Mouse (Mus musculus): ENCODE results near the gene Sphk2.
"Not testable (repeated sequence)": the region's sequence is repeated elsewhere in the genome, so short reads cannot be mapped to it uniquely, and the experiment has no call there.

The Sphk2 gene

GRCm38 (mm10) chr7:45689800-45690199, 28.0 kb downstream of the Sphk2 start:
- DNase-seq, result no peak

DNA sequence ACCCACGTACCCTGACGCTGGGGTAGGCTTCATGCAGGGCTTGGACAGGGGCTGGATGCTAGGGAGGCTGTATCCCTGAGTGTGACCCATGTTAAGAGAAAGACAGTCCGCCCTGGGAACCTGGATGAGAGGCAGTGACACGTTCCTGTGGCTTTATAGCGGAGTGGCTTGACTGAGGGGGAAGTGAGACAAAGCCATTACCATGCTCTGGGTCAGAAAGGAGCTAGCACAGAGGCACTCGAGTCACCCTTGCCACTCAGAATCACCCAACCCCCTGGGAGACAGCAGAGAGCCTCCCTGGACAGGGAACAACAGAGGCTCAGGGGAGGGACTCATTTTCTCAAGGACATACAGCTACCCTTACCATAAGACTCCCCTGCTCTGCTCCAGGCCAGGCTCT, 28.7 kb downstream of the Sphk2 start:
- no peak for DNase-seq

DNA sequence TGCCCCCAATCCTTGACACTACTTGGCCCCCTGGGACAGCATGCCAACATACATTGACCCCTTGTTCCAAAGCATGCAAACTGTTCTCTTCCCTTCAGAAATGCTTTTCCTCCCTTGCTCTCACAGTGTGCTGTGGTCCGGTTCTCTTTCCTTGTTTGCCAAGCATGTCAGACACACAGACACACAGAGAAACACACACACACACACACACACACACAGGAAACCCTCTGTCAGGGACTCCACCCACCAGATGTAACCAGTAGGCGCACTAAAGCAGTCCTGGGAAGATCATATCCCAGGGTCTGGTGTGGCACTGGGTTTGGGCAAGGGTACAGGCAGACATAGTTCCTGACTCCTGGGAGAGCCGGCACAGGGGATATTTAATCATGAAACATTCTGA, 31.0 kb downstream of the Sphk2 start:
- peak; percentile 60 for DNase-seq

DNA sequence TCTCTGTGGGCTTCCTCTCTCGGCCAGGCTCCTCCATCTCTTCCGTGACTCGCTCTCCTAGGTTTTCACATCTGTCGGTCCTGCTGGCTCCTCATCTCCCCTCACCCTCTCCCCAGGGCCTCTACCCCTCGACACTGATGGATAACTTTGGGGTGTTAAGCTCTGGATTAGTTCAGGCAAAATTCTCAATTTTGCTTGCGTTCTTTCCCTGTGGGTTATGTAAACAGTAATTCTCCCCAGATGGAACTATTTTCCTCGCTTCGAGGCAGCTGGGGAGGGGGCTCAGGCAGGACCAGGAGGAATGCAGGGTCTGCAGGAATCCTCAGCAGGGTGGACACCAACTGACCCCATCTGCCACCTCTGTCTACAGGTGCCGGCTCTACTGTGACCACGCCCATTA, 32.0 kb downstream of the Sphk2 start:
- no peak for DNase-seq

- DNase-seq, result no peak
Observed at GRCm38 (mm10) chr7:45683396-45684050, 34.3 kb downstream of the Sphk2 start, which contains the start of gene Ntn5. TSS of gene Ntn5 (plus strand) at chr7:45684022.

DNA sequence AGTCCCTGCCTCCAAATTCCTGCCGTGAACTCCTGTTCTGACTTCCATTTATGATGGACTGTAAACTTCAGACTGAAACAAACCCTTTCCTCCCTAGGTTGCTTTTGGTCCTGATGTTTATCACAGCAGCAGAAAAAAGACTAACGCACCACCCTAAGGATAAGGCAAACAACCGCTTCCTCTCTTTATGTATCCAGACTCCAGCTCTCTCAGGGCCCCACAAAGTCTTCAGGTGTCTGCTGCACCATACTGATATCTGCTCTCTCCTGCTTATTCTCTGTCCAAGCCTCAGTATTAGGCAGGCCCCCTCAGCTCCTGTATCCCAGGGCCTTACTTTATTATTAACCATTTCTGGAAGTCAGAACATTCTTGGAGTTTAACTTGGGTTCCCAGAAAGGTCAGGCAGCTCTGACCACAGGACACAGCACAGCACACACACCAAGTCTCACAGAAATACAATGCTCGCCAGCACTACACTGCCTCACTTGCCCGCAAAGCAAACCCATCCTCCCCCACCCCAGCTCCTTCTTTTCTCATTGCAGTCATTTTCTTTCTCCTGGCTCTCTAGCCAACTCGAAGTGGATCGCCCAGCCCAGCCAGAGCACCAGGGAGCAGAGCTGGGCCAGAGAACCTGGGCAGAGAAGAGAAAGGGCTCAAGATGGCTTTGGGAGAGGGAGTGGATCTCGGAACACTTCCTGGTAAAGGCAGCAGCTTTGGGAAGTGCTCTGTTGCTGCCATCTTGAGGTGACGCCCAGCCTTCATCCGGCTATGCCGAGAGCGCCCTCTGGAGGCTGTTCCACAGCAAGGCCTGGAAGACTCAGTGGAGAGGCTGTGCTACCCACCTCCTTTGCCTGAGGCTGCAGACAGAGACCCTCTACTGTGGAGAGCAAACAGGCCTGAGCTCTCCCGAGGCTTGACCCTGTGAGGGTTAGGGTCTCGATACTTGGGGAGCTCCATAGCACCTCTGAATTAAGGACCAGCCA, 35.4 kb downstream of the Sphk2 start:
- DNase-seq, result peak; percentile 94

DNA sequence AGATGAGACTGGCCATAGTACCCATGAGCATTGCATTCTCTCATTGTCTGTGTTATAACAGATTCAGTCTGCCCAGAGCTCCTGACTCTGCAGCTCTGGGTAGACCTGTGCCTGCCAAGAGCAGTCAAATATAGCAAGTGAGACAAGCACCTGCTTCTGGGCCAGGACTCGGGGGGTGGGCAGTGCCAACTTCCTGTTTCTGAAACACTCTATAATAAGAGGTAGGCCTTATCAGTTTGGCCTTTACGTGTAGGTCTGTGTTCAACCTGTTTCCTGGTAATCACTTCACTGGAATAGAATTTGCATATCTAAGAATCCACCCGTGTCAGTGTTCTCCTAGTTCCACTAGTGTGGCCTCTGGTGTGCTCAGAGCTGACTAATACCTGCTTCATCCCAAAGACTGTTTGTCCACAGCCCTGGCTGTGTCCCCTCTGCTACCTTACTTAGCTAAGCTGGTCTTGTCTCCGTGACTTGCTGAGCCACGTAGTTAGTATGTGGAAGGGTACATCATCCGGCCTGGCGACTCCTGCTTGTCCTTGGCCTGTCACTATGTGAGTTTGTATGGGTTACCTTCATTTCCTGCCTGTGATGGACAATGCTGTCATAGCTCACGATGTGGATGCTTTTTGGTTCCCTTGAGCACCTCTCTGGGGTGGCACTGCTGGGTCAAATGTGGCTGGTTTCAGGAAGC, 36.6 kb downstream of the Sphk2 start:
- peak; percentile 79 for DNase-seq

DNA sequence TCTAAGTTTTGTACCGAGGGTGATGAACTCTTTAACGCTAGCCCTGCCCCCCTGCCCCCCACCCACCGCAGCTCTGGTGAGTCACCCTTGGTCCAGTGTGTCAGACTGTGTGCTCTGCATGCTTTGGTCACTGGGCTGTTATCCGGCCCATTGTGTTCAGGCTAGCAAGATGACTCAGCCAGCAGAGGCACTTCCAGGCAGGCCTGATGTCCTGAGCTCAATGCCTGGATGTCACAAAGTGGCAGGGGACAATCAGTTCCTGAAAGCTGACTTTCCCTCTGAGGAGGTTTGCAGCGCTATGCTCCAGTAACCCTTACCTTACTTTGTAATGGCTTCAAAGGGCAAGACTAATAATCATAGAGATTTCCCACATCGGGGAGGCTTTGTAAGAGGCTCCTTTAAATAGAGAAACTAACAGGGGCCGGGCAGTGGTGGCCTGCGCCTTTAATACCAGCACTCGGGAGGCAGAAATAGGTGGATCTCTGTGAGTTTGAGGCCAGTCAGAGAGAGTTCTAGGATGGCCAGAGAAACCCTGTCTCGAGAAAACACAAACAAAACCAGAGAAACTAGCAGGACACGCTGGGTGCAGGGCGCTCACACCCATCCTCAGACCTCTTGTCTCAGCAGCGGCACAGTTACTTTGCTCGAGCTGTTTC, 37.7 kb downstream of the Sphk2 start:
- peak; percentile 75 for DNase-seq

- DNase-seq, result no peak
Observed at GRCm38 (mm10) chr7:45678513-45678912, 39.3 kb downstream of the Sphk2 start.

GRCm38 (mm10) chr7:45677627-45678295, 40.0 kb downstream of the Sphk2 start:
- no peak for DNase-seq

- no peak for DNase-seq
Observed at GRCm38 (mm10) chr7:45668921-45669320, 48.9 kb downstream of the Sphk2 start.

DNA sequence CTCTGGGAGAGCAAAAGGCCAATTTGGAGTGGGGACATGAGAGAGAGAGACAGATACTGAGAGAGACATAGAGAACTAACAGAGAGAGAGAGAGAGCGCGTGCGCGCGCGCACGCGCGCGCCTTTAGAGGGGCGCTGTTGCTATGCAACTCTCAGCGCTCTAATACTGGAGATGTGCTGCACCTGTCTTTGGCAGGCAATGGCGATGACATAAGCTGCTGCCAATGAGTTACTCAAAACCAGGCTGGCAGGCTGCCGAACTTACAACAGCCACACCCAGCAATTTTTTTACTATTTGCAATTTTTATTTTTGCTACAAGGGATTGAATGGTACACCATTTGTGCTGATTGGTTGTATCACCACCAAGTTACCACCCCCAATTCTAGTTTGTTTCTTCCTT, 50.0 kb downstream of the Sphk2 start:
- DNase-seq, result no peak

DNA sequence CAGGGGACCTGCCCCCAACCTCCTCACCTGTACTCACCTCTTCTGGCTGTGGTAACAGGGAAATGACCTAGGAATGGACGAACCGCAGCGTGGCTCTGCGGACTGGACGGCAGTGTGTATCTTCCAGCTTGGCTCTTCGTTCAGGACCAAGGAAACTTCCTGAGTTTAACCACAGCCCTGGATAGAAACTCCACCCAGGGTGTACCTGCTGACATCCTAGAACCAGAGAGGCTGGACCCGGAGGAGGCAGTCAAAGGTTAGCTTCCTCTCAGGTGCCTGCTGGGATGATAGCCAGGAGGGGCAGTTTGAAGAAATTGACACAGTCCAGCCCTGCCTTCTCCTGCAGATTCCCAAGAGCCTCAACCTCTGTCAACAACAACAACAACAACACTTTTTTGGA, 51.6 kb downstream of the Sphk2 start, which contains the start of gene Fut2:
Gene Fut2, minus strand, starts transcription at position 234 of the 400 bp plus-strand sequence.
- DNase-seq, result no peak

GRCm38 (mm10) chr7:45665303-45666138, 52.3 kb downstream of the Sphk2 start:
- no peak for DNase-seq

GRCm38 (mm10) chr7:45661702-45662101, 56.1 kb downstream of the Sphk2 start:
- not testable (repeated sequence) for DNase-seq

DNA sequence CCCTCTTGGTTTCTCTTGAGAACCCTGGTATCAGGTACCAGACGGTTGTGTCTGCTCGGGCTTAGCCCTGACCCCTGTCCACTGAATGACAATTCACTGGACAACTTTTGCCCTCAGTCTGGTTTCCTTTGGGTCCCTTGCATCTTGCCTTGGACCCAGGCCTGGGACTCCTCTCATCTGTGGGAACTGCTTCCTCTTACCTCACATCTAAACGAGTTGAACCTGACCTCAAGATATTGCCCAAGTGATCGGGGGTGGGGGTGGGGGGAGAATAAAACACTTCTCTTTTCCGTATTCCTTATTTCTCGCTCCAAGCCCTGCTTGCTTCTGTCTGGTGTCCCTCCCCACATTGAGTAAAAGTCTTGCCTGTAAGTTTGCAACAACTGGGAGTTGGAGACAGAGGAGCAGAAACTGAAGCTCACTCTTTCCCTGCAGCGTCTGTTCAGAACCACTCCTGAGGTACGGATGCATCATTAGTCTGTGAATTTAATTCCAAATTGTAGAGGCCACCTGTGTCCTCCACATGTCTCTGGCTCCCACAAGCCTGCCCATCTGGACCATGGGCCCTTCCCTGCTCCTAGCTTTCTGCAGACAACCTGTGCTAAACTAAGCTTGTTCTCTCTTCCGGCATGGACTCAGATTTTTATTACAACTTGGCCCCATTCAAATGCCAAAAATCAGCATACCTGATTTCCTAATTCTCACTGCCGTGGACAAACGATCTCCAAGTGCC, 56.9 kb downstream of the Sphk2 start:
- DNase-seq, result no peak

Measured in lung, postnatal 36 days (tissue).